Mouse (Mus musculus) MEL (cell line): ENCODE measurements around the gene Synpo2l. TPM values are rescaled to one million over a fixed set of nuclear protein-coding genes. Genes with fewer than 3 reads are reported as not detected.

Experiments
- DNase-seq: peaks from one replicate; pipeline ENCODE4 v3.0.0; 2011; ENCODE audit warnings: low read depth, low spot score
- H3K27ac ChIP-seq: 2 replicates; pipeline ENCODE4 v1.5.1; 2012; ENCODE audit warnings: low read depth, mild to moderate bottlenecking, control low read depth, low read length, moderate library complexity; ENCODE audit not compliant: control insufficient read depth
- H3K27me3 ChIP-seq, 2 experiments: fragments of 150-350 bp in 1 of 2; sonication (generic) in 1 of 2; 2 replicates each; pipeline ENCODE4 v1.6.1; 2012; ENCODE audit warnings: low read length in 2 of 2, mild to moderate bottlenecking in 2 of 2, improper control_type of control experiment in 1 of 2, moderate library complexity in 1 of 2; ENCODE audit not compliant: insufficient read depth in 2 of 2, control insufficient read depth in 1 of 2
- H3K36me3 ChIP-seq, 2 experiments: 2 replicates each; pipeline ENCODE4 v1.6.1; 2012 to 2014; ENCODE audit warnings: low read length in 2 of 2, improper control_type of control experiment in 1 of 2, inconsistent platforms in 1 of 2, mild to moderate bottlenecking in 1 of 2; ENCODE audit not compliant: insufficient read depth in 2 of 2, control insufficient read depth in 1 of 2
- H3K4me1 ChIP-seq, 2 experiments: fragments of 150-350 bp in 1 of 2; sonication (generic) in 1 of 2; 2 replicates each; pipeline ENCODE4 v1.6.1; 2012; ENCODE audit warnings: low read length in 2 of 2, improper control_type of control experiment in 1 of 2, mild to moderate bottlenecking in 1 of 2; ENCODE audit not compliant: insufficient read depth in 2 of 2, control insufficient read depth in 1 of 2
- H3K4me3 ChIP-seq, 2 experiments: fragments of 150-350 bp in 1 of 2; sonication (generic) in 1 of 2; 2 replicates each; pipeline ENCODE4 v1.5.1; 2012; ENCODE audit warnings: low read depth in 2 of 2, low read length in 2 of 2, mild to moderate bottlenecking in 2 of 2, moderate library complexity in 2 of 2, control low read depth in 1 of 2, improper control_type of control experiment in 1 of 2; ENCODE audit not compliant: control insufficient read depth in 1 of 2, insufficient read depth in 1 of 2
- H3K79me2 ChIP-seq: 2 replicates; pipeline ENCODE4 v1.6.1; 2012; ENCODE audit warnings: mild to moderate bottlenecking, low read length, moderate library complexity; ENCODE audit not compliant: control insufficient read depth, poor library complexity, insufficient read depth
- H3K9ac ChIP-seq: 2 replicates; pipeline ENCODE4 v1.6.1; 2012; ENCODE audit warnings: low read depth, mild to moderate bottlenecking, control low read depth, low read length, moderate library complexity; ENCODE audit not compliant: control insufficient read depth, poor library complexity, severe bottlenecking
- H3K9me3 ChIP-seq: fragments of 150-350 bp; sonication (generic); replicated peaks from 2 replicates; pipeline ENCODE4 v1.6.1; 2012; ENCODE audit warnings: mild to moderate bottlenecking, low read length, improper control_type of control experiment, moderate library complexity; ENCODE audit not compliant: insufficient read depth
- BHLHE40 ChIP-seq: IDR thresholded peaks from 2 replicates; pipeline ENCODE4 v1.6.1; 2012; ENCODE audit warnings: low read depth, mild to moderate bottlenecking, inconsistent platforms, low read length, improper control_type of control experiment, borderline replicate concordance
- CTCF ChIP-seq, 3 experiments: IDR thresholded peaks in 2 of 3; conservative IDR thresholded peaks in 1 of 3; 2 replicates each; pipeline ENCODE4 v1.5.1; 2011 to 2012; ENCODE audit warnings: low read length in 3 of 3, low read depth in 2 of 3, mild to moderate bottlenecking in 2 of 3, improper control_type of control experiment in 1 of 3, inconsistent platforms in 1 of 3, mixed read lengths in 1 of 3, moderate library complexity in 1 of 3; ENCODE audit not compliant: control insufficient read depth in 1 of 3, insufficient read depth in 1 of 3, poor library complexity in 1 of 3, severe bottlenecking in 1 of 3
- E2F4 ChIP-seq: IDR thresholded peaks from 2 replicates; pipeline ENCODE4 v1.6.1; 2011; ENCODE audit warnings: low read depth, low read length, improper control_type of control experiment, borderline replicate concordance
- EP300 ChIP-seq, 2 experiments: IDR thresholded peaks; 2 replicates each; pipeline ENCODE4 v1.6.1; 2011; ENCODE audit warnings: improper control_type of control experiment in 2 of 2, low read length in 2 of 2, low read depth in 1 of 2, mild to moderate bottlenecking in 1 of 2
- ETS1 ChIP-seq: IDR thresholded peaks from 2 replicates; pipeline ENCODE4 v1.6.1; 2012; ENCODE audit warnings: low read depth, mild to moderate bottlenecking, inconsistent platforms, low read length, improper control_type of control experiment, moderate library complexity
- GABPA ChIP-seq: IDR thresholded peaks from 2 replicates; pipeline ENCODE4 v1.6.1; 2012; ENCODE audit warnings: low read depth, mild to moderate bottlenecking, inconsistent platforms, low read length, improper control_type of control experiment, moderate library complexity
- GATA1 ChIP-seq: IDR thresholded peaks from 2 replicates; pipeline ENCODE4 v1.6.1; 2011; ENCODE audit warnings: low read depth, low read length, improper control_type of control experiment
- HCFC1 ChIP-seq: IDR thresholded peaks from 2 replicates; pipeline ENCODE4 v1.6.1; 2012; ENCODE audit warnings: low read depth, mild to moderate bottlenecking, inconsistent platforms, low read length, improper control_type of control experiment, moderate library complexity
- MAFK ChIP-seq: IDR thresholded peaks from 2 replicates; pipeline ENCODE4 v1.6.1; 2011; ENCODE audit warnings: low read depth, mild to moderate bottlenecking, low read length, improper control_type of control experiment, borderline replicate concordance
- MAX ChIP-seq: IDR thresholded peaks from 2 replicates; pipeline ENCODE4 v1.6.1; 2011; ENCODE audit warnings: low read length, improper control_type of control experiment
- MAZ ChIP-seq: IDR thresholded peaks from 2 replicates; pipeline ENCODE4 v1.6.1; 2012; ENCODE audit warnings: low read depth, mild to moderate bottlenecking, inconsistent platforms, low read length, improper control_type of control experiment
- MEF2A ChIP-seq: IDR thresholded peaks from 2 replicates; pipeline ENCODE4 v1.6.1; 2014; ENCODE audit warnings: low read depth, mild to moderate bottlenecking, inconsistent platforms, low read length, improper control_type of control experiment; ENCODE audit not compliant: poor library complexity, insufficient replicate concordance, severe bottlenecking; ENCODE audit errors: extremely low read depth
- MXI1 ChIP-seq: IDR thresholded peaks from 2 replicates; pipeline ENCODE4 v1.6.1; 2011; ENCODE audit warnings: mild to moderate bottlenecking, low read depth, low read length, improper control_type of control experiment
- MYB ChIP-seq: IDR thresholded peaks from 2 replicates; pipeline ENCODE4 v1.6.1; 2011; ENCODE audit warnings: mild to moderate bottlenecking, low read depth, low read length, improper control_type of control experiment
- NELFE ChIP-seq: IDR thresholded peaks from 2 replicates; pipeline ENCODE4 v1.6.1; 2011; ENCODE audit warnings: low read depth, low read length, improper control_type of control experiment
- POLR2AphosphoS2 ChIP-seq: IDR thresholded peaks from 2 replicates; pipeline ENCODE4 v1.6.1; 2011; ENCODE audit warnings: low read length, improper control_type of control experiment
- POLR2AphosphoS5 ChIP-seq: IDR thresholded peaks from 2 replicates; pipeline ENCODE4 v1.6.1; 2012; ENCODE audit warnings: low read depth, borderline replicate concordance, mild to moderate bottlenecking, inconsistent platforms, low read length, moderate library complexity, mixed read lengths
- RAD21 ChIP-seq: IDR thresholded peaks from 2 replicates; pipeline ENCODE4 v1.6.1; 2011; ENCODE audit warnings: mild to moderate bottlenecking, low read depth, low read length, improper control_type of control experiment
- RCOR1 ChIP-seq: IDR thresholded peaks from 2 replicates; pipeline ENCODE4 v1.6.1; 2012; ENCODE audit warnings: low read depth, mild to moderate bottlenecking, inconsistent platforms, low read length, improper control_type of control experiment
- SIN3A ChIP-seq: IDR thresholded peaks from 2 replicates; pipeline ENCODE4 v1.6.1; 2012; ENCODE audit warnings: low read length, improper control_type of control experiment, inconsistent platforms
- SMC3 ChIP-seq: IDR thresholded peaks from 2 replicates; pipeline ENCODE4 v1.6.1; 2011; ENCODE audit warnings: low read depth, low read length, improper control_type of control experiment
- TAL1 ChIP-seq: IDR thresholded peaks from 2 replicates; pipeline ENCODE4 v1.6.1; 2012; ENCODE audit warnings: mild to moderate bottlenecking, inconsistent platforms, low read length, moderate library complexity, mixed read lengths
- TBP ChIP-seq: IDR thresholded peaks from 2 replicates; pipeline ENCODE4 v1.8.0; 2011; ENCODE audit warnings: low read depth, low read length, improper control_type of control experiment
- TCF12 ChIP-seq: IDR thresholded peaks from 2 replicates; pipeline ENCODE4 v1.6.1; 2014; ENCODE audit warnings: low read depth, mild to moderate bottlenecking, inconsistent platforms, low read length, improper control_type of control experiment, moderate library complexity
- ZC3H11A ChIP-seq: IDR thresholded peaks from 2 replicates; pipeline ENCODE4 v1.6.1; 2012; ENCODE audit warnings: low read depth, mild to moderate bottlenecking, inconsistent platforms, low read length, improper control_type of control experiment
- ZKSCAN1 ChIP-seq: IDR thresholded peaks from 2 replicates; pipeline ENCODE4 v1.6.1; 2012; ENCODE audit warnings: low read depth, mild to moderate bottlenecking, inconsistent platforms, low read length, improper control_type of control experiment, moderate library complexity
- ZMIZ1 ChIP-seq: IDR thresholded peaks from 2 replicates; pipeline ENCODE4 v1.6.1; 2012; ENCODE audit warnings: low read depth, mild to moderate bottlenecking, inconsistent platforms, low read length, improper control_type of control experiment, moderate library complexity
- ZNF384 ChIP-seq: IDR thresholded peaks from 2 replicates; pipeline ENCODE4 v1.6.1; 2012; ENCODE audit warnings: low read depth, mild to moderate bottlenecking, inconsistent platforms, low read length, improper control_type of control experiment
- polyA plus RNA-seq, 2 experiments: library from polyadenylated mRNA; stranded (reverse) in 1 of 2; unstranded in 1 of 2; fragments of >175 nt in 1 of 2; fragments of >200 nt in 1 of 2; gene quantifications; 2 replicates each; pipeline versions ENCODE4 v1.2.1 to v1.2.4; 2012; ENCODE audit warnings: low replicate concordance in 2 of 2, low read depth in 1 of 2; ENCODE audit not compliant: insufficient read length in 2 of 2, insufficient read depth in 1 of 2, missing spikeins in 1 of 2
- total RNA-seq: library from RNA; depleted of rRNA; stranded (reverse); fragments of 300-350 nt; gene quantifications from 2 replicates; pipeline ENCODE4 v1.2.3, GENCODE M21; 2012

Synpo2l gene
- total and polyA plus RNA-seq, 3 experiments: 0.04 to 0.06 TPM; not detected in 1

- peak overlapping the region; percentile 7; the same call in 1 of the 2 replicates for H3K9ac ChIP-seq
- H3K27ac ChIP-seq: no peak overlapping the region; the same call in 1 of the 2 replicates
- no peaks in the 10 kb centered on the region for H3K27me3 ChIP-seq
- H3K36me3 ChIP-seq: peaks cover 0 to 16% of the 10 kb centered on the region in 2 experiments; a peak in 2 of 4 replicates
- no peaks in the 10 kb centered on the region for H3K9me3 ChIP-seq
- no peak for TF ChIP-seq MAZ
- peak; percentile 13; the same call in 1 of the 2 replicates for TF ChIP-seq MXI1
- no peak for TF ChIP-seq ZMIZ1
- TF ChIP-seq MEF2A: no peak
- TF ChIP-seq E2F4: no peak
- TF ChIP-seq GATA1: peak; percentile 73
- peak; percentile 48; the same call in 1 of the 2 replicates for TF ChIP-seq RCOR1
- TF ChIP-seq SIN3A: peak; percentile 77
- peak; percentile 67 for TF ChIP-seq TAL1
- TF ChIP-seq TBP: 0 out of 2 replicates have a peak, but pooled peaks have one; percentile 43
- TF ChIP-seq ZC3H11A: no peak
- no peak for TF ChIP-seq RAD21
- peak; percentile 80 for TF ChIP-seq TCF12
- TF ChIP-seq NELFE: no peak
- TF ChIP-seq ETS1: peak; percentile 73
- no peak for TF ChIP-seq POLR2AphosphoS5
- TF ChIP-seq EP300 (IDR thresholded peaks at IDR 0.05; ENCODE audit: low read depth in 1 of 2, low read length in 2 of 2): peak; percentile 52 to 78; a peak in 3 of 4 replicates
- H3K79me2 ChIP-seq: peaks cover 2% of the 10 kb centered on the region
- peaks cover 2 to 17% of the 10 kb centered on the region in 2 experiments for H3K4me1 ChIP-seq
- no peak overlapping the region for H3K4me3 ChIP-seq
- peak; percentile 72 for DNase-seq
Observed at GRCm38 (mm10) chr14:20646381-20646780, 21.8 kb downstream of the Synpo2l start.

- peaks cover 8% of the 10 kb centered on the region for H3K79me2 ChIP-seq
Observed at GRCm38 (mm10) chr14:20645547-20645946, 22.6 kb downstream of the Synpo2l start.

More at GRCm38 (mm10) chr14:20645547-20645946, 22.6 kb downstream of the Synpo2l start:
- Histone ChIP-seq H3K4me1 (peaks cover 2 to 17% of the 10 kb centered on the region in 2 experiments), H3K9me3 (no peaks in the 10 kb centered on the region), H3K9ac (no peak overlapping the region), H3K4me3 (no peak overlapping the region), H3K27ac (no peak overlapping the region), H3K36me3 (peaks cover 0 to 16% of the 10 kb centered on the region in 2 experiments; a peak in 2 of 4 replicates), H3K27me3 (no peaks in the 10 kb centered on the region)
- TF ChIP-seq MAFK (no peak), HCFC1 (no peak), EP300 (IDR thresholded peaks at IDR 0.05; ENCODE audit: low read depth in 1 of 2, low read length in 2 of 2) (no peak), ZKSCAN1 (no peak), MYB (no peak), RAD21 (peak; percentile 8), CTCF (IDR thresholded peaks at IDR 0.05 in 2 of 3, conservative IDR thresholded peaks at IDR 0.05 in 1 of 3; ENCODE audit: control insufficient read depth in 1 of 3, insufficient read depth in 1 of 3, low read depth in 2 of 3, low read length in 3 of 3, poor library complexity in 1 of 3, severe bottlenecking in 1 of 3) (peak; percentile 18 to 44 (median 19); a peak in 5 of 6 replicates), MXI1 (no peak), POLR2AphosphoS2 (no peak), MAX (no peak), TCF12 (no peak), ZNF384 (no peak), SMC3 (peak; percentile 39), GABPA (no peak), BHLHE40 (no peak)
- peak; percentile 41 for DNase-seq
